Mouse (Mus musculus): Measurements from ENCODE around the gene Crtc3. TPM values are rescaled to one million over a fixed set of nuclear protein-coding genes. Genes with fewer than 3 reads are reported as not detected.

Gene Crtc3
- polyA plus RNA-seq, 1 experiment = 6.4 TPM

DNA sequence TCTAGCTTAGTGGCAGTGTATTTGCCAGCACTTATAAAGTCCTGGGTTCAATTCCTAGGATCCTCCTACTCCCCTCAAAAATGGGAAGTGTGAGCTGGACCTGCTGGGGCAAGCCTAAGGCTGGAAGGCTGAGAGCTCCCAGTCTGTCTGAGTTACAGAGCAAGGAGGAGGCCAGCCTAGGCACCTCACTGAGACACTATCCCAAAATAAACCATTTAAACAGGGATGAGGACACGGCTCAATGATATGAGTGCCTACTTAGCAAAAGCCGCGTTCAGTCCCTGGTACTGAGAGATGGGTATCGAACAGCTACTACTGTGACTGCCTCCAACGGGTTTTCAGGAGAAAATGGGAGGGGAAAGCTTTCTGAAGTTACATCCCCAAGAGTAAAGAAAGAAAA lies 33.8 kb downstream of the Crtc3 start:
- no peak overlapping the region for H3ac ChIP-seq (ENCODE audit: control insufficient read depth, insufficient read length, low read depth)
- no peak overlapping the region for H3K4me3 ChIP-seq (ENCODE audit: insufficient read depth, poor library complexity, severe bottlenecking)
- H3K27me3 ChIP-seq (ENCODE audit: control insufficient read depth, insufficient read depth, insufficient read length) = no peaks in the 10 kb centered on the region
- TF ChIP-seq CEBPB (IDR thresholded peaks at IDR 0.05; ENCODE audit: low read depth) (no peak), MYOD1 (IDR thresholded peaks at IDR 0.05; ENCODE audit: control insufficient read depth, insufficient read length, low read depth) (no peak), MAX (IDR thresholded peaks at IDR 0.05) (no peak), USF1 (IDR thresholded peaks at IDR 0.05; ENCODE audit: low read depth) (no peak)
- H3K79me2 ChIP-seq (ENCODE audit: control insufficient read depth, insufficient read depth) = no peaks in the 10 kb centered on the region
- no peaks in the 10 kb centered on the region for H3K36me3 ChIP-seq (ENCODE audit: control insufficient read depth, insufficient read depth)
- no peaks in the 10 kb centered on the region for H3K79me3 ChIP-seq (ENCODE audit: low read depth)

GRCm38 (mm10) chr7:80654393-80654792 lies 34.3 kb downstream of the Crtc3 start:
- Histone ChIP-seq H3K79me2 (ENCODE audit: control insufficient read depth, insufficient read depth) (no peaks in the 10 kb centered on the region), H3K79me3 (ENCODE audit: low read depth) (no peaks in the 10 kb centered on the region), H3ac (ENCODE audit: control insufficient read depth, insufficient read length, low read depth) (no peak overlapping the region), H3K27me3 (ENCODE audit: control insufficient read depth, insufficient read depth, insufficient read length) (no peaks in the 10 kb centered on the region), H3K36me3 (ENCODE audit: control insufficient read depth, insufficient read depth) (no peaks in the 10 kb centered on the region), H3K4me3 (ENCODE audit: insufficient read depth, poor library complexity, severe bottlenecking) (no peak overlapping the region)
- TF ChIP-seq CTCF (IDR thresholded peaks at IDR 0.05; ENCODE audit: control insufficient read depth, insufficient read depth, insufficient read length) = no peak
- no peak for TF ChIP-seq FOSL1 (IDR thresholded peaks at IDR 0.05; ENCODE audit: insufficient read depth, low read length, poor library complexity, severe bottlenecking)
- no peak for TF ChIP-seq MYOD1 (IDR thresholded peaks at IDR 0.05; ENCODE audit: control insufficient read depth, insufficient read length, low read depth)

GRCm38 (mm10) chr7:80653971-80654370 lies 34.7 kb downstream of the Crtc3 start:
- no peaks in the 10 kb centered on the region for H3K36me3 ChIP-seq (ENCODE audit: control insufficient read depth, insufficient read depth)
- H3K79me3 ChIP-seq (ENCODE audit: low read depth) = no peaks in the 10 kb centered on the region
- no peaks in the 10 kb centered on the region for H3K27me3 ChIP-seq (ENCODE audit: control insufficient read depth, insufficient read depth, insufficient read length)
- no peak overlapping the region for H3ac ChIP-seq (ENCODE audit: control insufficient read depth, insufficient read length, low read depth)
- H3K4me3 ChIP-seq (ENCODE audit: insufficient read depth, poor library complexity, severe bottlenecking) = no peak overlapping the region
- H3K79me2 ChIP-seq (ENCODE audit: control insufficient read depth, insufficient read depth) = no peaks in the 10 kb centered on the region
- TF ChIP-seq MYOD1 (IDR thresholded peaks at IDR 0.05; ENCODE audit: control insufficient read depth, insufficient read length, low read depth) = no peak
- TF ChIP-seq MYOG (IDR thresholded peaks at IDR 0.05; ENCODE audit: control insufficient read depth, extremely low read depth, insufficient read length) = no peak
- TF ChIP-seq FOSL1 (IDR thresholded peaks at IDR 0.05; ENCODE audit: insufficient read depth, low read length, poor library complexity, severe bottlenecking) = no peak
- no peak for TF ChIP-seq CTCF (IDR thresholded peaks at IDR 0.05; ENCODE audit: control insufficient read depth, insufficient read depth, insufficient read length)
- TF ChIP-seq MAX (IDR thresholded peaks at IDR 0.05) = no peak

GRCm38 (mm10) chr7:80653077-80653476 lies 35.6 kb downstream of the Crtc3 start:
- Histone ChIP-seq H3K27me3 (ENCODE audit: control insufficient read depth, insufficient read depth, insufficient read length) (no peaks in the 10 kb centered on the region), H3ac (ENCODE audit: control insufficient read depth, insufficient read length, low read depth) (no peak overlapping the region), H3K4me3 (ENCODE audit: insufficient read depth, poor library complexity, severe bottlenecking) (no peak overlapping the region), H3K36me3 (ENCODE audit: control insufficient read depth, insufficient read depth) (no peaks in the 10 kb centered on the region), H3K79me3 (ENCODE audit: low read depth) (no peaks in the 10 kb centered on the region), H3K79me2 (ENCODE audit: control insufficient read depth, insufficient read depth) (no peaks in the 10 kb centered on the region)
- no peak for TF ChIP-seq USF1 (IDR thresholded peaks at IDR 0.05; ENCODE audit: low read depth)
- TF ChIP-seq MYOD1 (IDR thresholded peaks at IDR 0.05; ENCODE audit: control insufficient read depth, insufficient read length, low read depth) = no peak
- no peak for TF ChIP-seq FOSL1 (IDR thresholded peaks at IDR 0.05; ENCODE audit: insufficient read depth, low read length, poor library complexity, severe bottlenecking)
- TF ChIP-seq CTCF (IDR thresholded peaks at IDR 0.05; ENCODE audit: control insufficient read depth, insufficient read depth, insufficient read length) = no peak
- no peak for TF ChIP-seq CEBPB (IDR thresholded peaks at IDR 0.05; ENCODE audit: low read depth)
- no peak for TF ChIP-seq MYOG (IDR thresholded peaks at IDR 0.05; ENCODE audit: control insufficient read depth, extremely low read depth, insufficient read length)
- no peak for TF ChIP-seq MAX (IDR thresholded peaks at IDR 0.05)

DNA sequence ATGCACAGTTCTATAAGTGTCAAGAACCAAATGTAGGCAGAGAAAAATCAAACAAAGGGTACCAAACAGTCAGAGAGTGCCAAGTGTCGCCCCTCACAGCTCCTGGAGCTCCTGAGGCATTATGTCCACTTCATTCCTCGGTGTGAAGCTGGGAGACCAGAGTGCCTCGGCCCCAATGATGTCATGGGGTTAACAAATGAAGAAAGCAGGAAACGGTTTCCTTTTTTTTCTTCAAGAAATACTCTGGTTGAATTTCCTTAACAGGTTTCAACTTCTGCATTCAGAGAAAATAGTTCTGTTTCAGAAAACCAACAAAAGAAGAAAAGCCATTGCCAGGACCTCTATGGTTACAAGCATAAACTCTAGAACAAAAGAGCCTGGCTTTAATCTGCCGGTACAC lies 36.4 kb downstream of the Crtc3 start:
- Histone ChIP-seq H3K79me2 (ENCODE audit: control insufficient read depth, insufficient read depth) (no peaks in the 10 kb centered on the region), H3K27me3 (ENCODE audit: control insufficient read depth, insufficient read depth, insufficient read length) (no peaks in the 10 kb centered on the region), H3ac (ENCODE audit: control insufficient read depth, insufficient read length, low read depth) (no peak overlapping the region), H3K36me3 (ENCODE audit: control insufficient read depth, insufficient read depth) (no peaks in the 10 kb centered on the region), H3K79me3 (ENCODE audit: low read depth) (no peaks in the 10 kb centered on the region), H3K4me3 (ENCODE audit: insufficient read depth, poor library complexity, severe bottlenecking) (no peak overlapping the region)
- TF ChIP-seq FOSL1 (IDR thresholded peaks at IDR 0.05; ENCODE audit: insufficient read depth, low read length, poor library complexity, severe bottlenecking) (no peak), MYOG (IDR thresholded peaks at IDR 0.05; ENCODE audit: control insufficient read depth, extremely low read depth, insufficient read length) (no peak), USF1 (IDR thresholded peaks at IDR 0.05; ENCODE audit: low read depth) (no peak)

GRCm38 (mm10) chr7:80647437-80647871 lies 41.2 kb downstream of the Crtc3 start:
- Histone ChIP-seq H3K79me3 (ENCODE audit: low read depth) (no peaks in the 10 kb centered on the region), H3K36me3 (ENCODE audit: control insufficient read depth, insufficient read depth) (no peaks in the 10 kb centered on the region), H3ac (ENCODE audit: control insufficient read depth, insufficient read length, low read depth) (no peak overlapping the region), H3K27me3 (ENCODE audit: control insufficient read depth, insufficient read depth, insufficient read length) (no peaks in the 10 kb centered on the region), H3K79me2 (ENCODE audit: control insufficient read depth, insufficient read depth) (no peaks in the 10 kb centered on the region), H3K4me3 (ENCODE audit: insufficient read depth, poor library complexity, severe bottlenecking) (no peak overlapping the region)
- TF ChIP-seq MYOG (IDR thresholded peaks at IDR 0.05; ENCODE audit: control insufficient read depth, extremely low read depth, insufficient read length) (no peak), FOSL1 (IDR thresholded peaks at IDR 0.05; ENCODE audit: insufficient read depth, low read length, poor library complexity, severe bottlenecking) (no peak), USF1 (IDR thresholded peaks at IDR 0.05; ENCODE audit: low read depth) (no peak), CEBPB (IDR thresholded peaks at IDR 0.05; ENCODE audit: low read depth) (no peak), MAX (IDR thresholded peaks at IDR 0.05) (no peak), MYOD1 (IDR thresholded peaks at IDR 0.05; ENCODE audit: control insufficient read depth, insufficient read length, low read depth) (no peak), CTCF (IDR thresholded peaks at IDR 0.05; ENCODE audit: control insufficient read depth, insufficient read depth, insufficient read length) (no peak)
